ENCODE assay signal across 9 mouse cellular contexts in genomic region chr19:45007425-45008191, GRCm38 (mm10). TPM values are rescaled to one million over a fixed set of nuclear protein-coding genes. Genes with fewer than 3 reads are reported as not detected.
DNase-seq lines count a peak whose midpoint lies in the region; ATAC-seq and TF ChIP-seq lines count a peak whose summit lies in the region.
"Had no signal": no experiment of that assay in that cellular context is flagged by ENCODE, and none has a peak within 500 bp of the region (broad histone marks: within the 10 kb centered on the region; RNA-seq: fewer than 3 reads in every experiment).

No protein-coding gene starts in this region.

- H3K9me3 ChIP-seq in heart, embryonic 11.5 days (replicated peaks; ENCODE audit: control insufficient read depth, low read length) = no peaks in the 10 kb centered on the region
- no peaks in the 10 kb centered on the region for H3K9me3 ChIP-seq in embryonic facial prominence, embryonic 10.5 days
- H3K9me3 ChIP-seq in midbrain, embryonic 13.5 days = no peaks in the 10 kb centered on the region

- H3K4me3 ChIP-seq in heart, embryonic 11.5 days (ENCODE audit: low read depth, low read length) = peak overlapping the region; percentile 98
- H3K4me3 ChIP-seq in embryonic facial prominence, embryonic 10.5 days = peak overlapping the region; percentile 97
- peak overlapping the region; percentile 98; the same call in 1 of the 2 replicates for H3K4me3 ChIP-seq in kidney, adult 2 months (ENCODE audit: insufficient read depth, low read depth, low read length)
- peak overlapping the region; percentile 98 for H3K4me3 ChIP-seq in midbrain, embryonic 13.5 days (replicated peaks)

- ATAC-seq in heart, embryonic 11.5 days (replicated peaks; ENCODE audit: insufficient number of reproducible peaks, low FRiP score, low TSS enrichment) = no peak
- no peak for ATAC-seq in midbrain, embryonic 13.5 days
- ATAC-seq in granulocyte monocyte progenitor cell, adult 5-6 weeks (replicated peaks; ENCODE audit: poor library complexity, severe bottlenecking) = no peak

- TF ChIP-seq CTCF in kidney, adult 2 months (conservative IDR thresholded peaks at IDR 0.05; ENCODE audit: insufficient read depth, insufficient read length, low read depth, low read length) = no peak

- H3K4me1 ChIP-seq in heart, embryonic 11.5 days (ENCODE audit: control insufficient read depth, insufficient read depth, low read length) = peaks cover 13% of the 10 kb centered on the region
- peaks cover 32% of the 10 kb centered on the region for H3K4me1 ChIP-seq in embryonic facial prominence, embryonic 10.5 days
- H3K4me1 ChIP-seq in kidney, adult 2 months (ENCODE audit: control insufficient read depth, insufficient read depth, low read length) = peaks cover 19% of the 10 kb centered on the region
- peaks cover 39% of the 10 kb centered on the region for H3K4me1 ChIP-seq in midbrain, embryonic 13.5 days (replicated peaks)

- 87% methylated on average over 20 of the region's 20 CpGs for WGBS in heart, embryonic 11.5 days (ENCODE audit: insufficient replicate concordance)
- 91% methylated on average over 20 of the region's 20 CpGs for WGBS in embryonic facial prominence, embryonic 10.5 days
- 58% methylated on average over 20 of the region's 20 CpGs for WGBS in kidney, adult 2 months
- WGBS in midbrain, embryonic 13.5 days = 95% methylated on average over 20 of the region's 20 CpGs

- peak overlapping the region; percentile 85 for H3K9ac ChIP-seq in heart, embryonic 11.5 days (ENCODE audit: low read depth, low read length)
- peak overlapping the region; percentile 82; the same call in 1 of the 2 replicates for H3K9ac ChIP-seq in midbrain, embryonic 13.5 days (replicated peaks)

- no peak overlapping the region for H3K27ac ChIP-seq in heart, embryonic 11.5 days (ENCODE audit: low read depth, low read length)
- peak overlapping the region; percentile 90 for H3K27ac ChIP-seq in embryonic facial prominence, embryonic 10.5 days (replicated peaks)
- no peak overlapping the region; the same call in 1 of the 2 replicates for H3K27ac ChIP-seq in kidney, adult 2 months (ENCODE audit: insufficient read depth, low read depth, low read length)
- no peak overlapping the region for H3K27ac ChIP-seq in midbrain, embryonic 13.5 days

- TF ChIP-seq POLR2A in kidney, adult 2 months (IDR thresholded peaks at IDR 0.05; ENCODE audit: low read depth, low read length) = no peak

- H3K27me3 ChIP-seq in heart, embryonic 11.5 days (ENCODE audit: control insufficient read depth, insufficient read depth, low read length) = no peaks in the 10 kb centered on the region
- H3K27me3 ChIP-seq in embryonic facial prominence, embryonic 10.5 days (replicated peaks; ENCODE audit: low read depth, poor library complexity, severe bottlenecking) = no peaks in the 10 kb centered on the region
- no peaks in the 10 kb centered on the region for H3K27me3 ChIP-seq in kidney, adult 2 months (replicated peaks; ENCODE audit: control insufficient read depth, insufficient read depth, low read length)
- no peaks in the 10 kb centered on the region for H3K27me3 ChIP-seq in midbrain, embryonic 13.5 days

- peaks cover 16% of the 10 kb centered on the region for H3K36me3 ChIP-seq in heart, embryonic 11.5 days (ENCODE audit: control insufficient read depth, insufficient read depth, low read length)
- peaks cover 76% of the 10 kb centered on the region for H3K36me3 ChIP-seq in embryonic facial prominence, embryonic 10.5 days (replicated peaks)
- H3K36me3 ChIP-seq in kidney, adult 2 months (ENCODE audit: control insufficient read depth, insufficient read depth, low read length) = no peaks in the 10 kb centered on the region
- H3K36me3 ChIP-seq in midbrain, embryonic 13.5 days = peaks cover 48% of the 10 kb centered on the region

- no peak for DNase-seq in heart, adult 18-20 months
- no peak for DNase-seq in embryonic facial prominence, embryonic 10.5 days (ENCODE audit: low spot score)
- DNase-seq in kidney, adult 2 months = peak; percentile 92
- no peak for DNase-seq in frontal cortex, adult 2 months (ENCODE audit: extremely low spot score in 1 of 2, low spot score in 1 of 2)
- no peak for DNase-seq in gastrocnemius, postnatal 25 days

- peak overlapping the region; percentile 94 for H3K4me2 ChIP-seq in heart, embryonic 11.5 days
- H3K4me2 ChIP-seq in midbrain, embryonic 13.5 days (replicated peaks) = peak overlapping the region; percentile 98

RNA-seq across cellular contexts. Expression of gene Mrpl43, which starts 1.4 kb away (rescaled TPM):
- polyA plus RNA-seq in heart, embryonic 11.5 days (2014; fragmentation: Nextera tagmentation; extraction: Ambion mirVana) = 63.0 and 64.3 TPM in 2 replicates
- 10 to 100 TPM; 54.3 to 58.2 TPM for total RNA-seq in heart, adult 18-20 months (2021)
- polyA plus RNA-seq in embryonic facial prominence, embryonic 10.5 days (2016; fragmentation: Nextera tagmentation; extraction: Ambion mirVana) = 70.6 and 74.8 TPM in 2 replicates
- polyA plus RNA-seq in kidney, adult 2 months (2012; rRNA removed) = 86.5 and 87.9 TPM in 2 replicates
- 91.3 and 91.5 TPM in 2 replicates for polyA plus RNA-seq in midbrain, embryonic 13.5 days (2015; fragmentation: Nextera tagmentation; extraction: Ambion mirVana)
- 73.3 and 80.2 TPM in 2 replicates for polyA plus RNA-seq in frontal cortex, adult 2 months (2012; rRNA removed)
- total RNA-seq in gastrocnemius, postnatal 25 days (2021) = 10 to 100 TPM; 32.8 to 36.4 TPM
- total RNA-seq in granulocyte monocyte progenitor cell, adult 5-6 weeks (2014; fragmentation: Nextera tagmentation) = 41.8 and 53.7 TPM in 2 replicates
- 35.5 and 37.9 TPM in 2 replicates for total RNA-seq in granulocyte monocyte progenitor cell, adult 5-6 weeks (2017)

RNA-seq across cellular contexts. Expression of gene Twnk, which starts 2.1 kb away (rescaled TPM):
- polyA plus RNA-seq in heart, embryonic 11.5 days (2014; fragmentation: Nextera tagmentation; extraction: Ambion mirVana) = 14.2 and 14.8 TPM in 2 replicates
- total RNA-seq in heart, adult 18-20 months (2021) = 10 to 100 TPM; 32.5 to 32.8 TPM
- polyA plus RNA-seq in embryonic facial prominence, embryonic 10.5 days (2016; fragmentation: Nextera tagmentation; extraction: Ambion mirVana) = 40.9 and 41.8 TPM in 2 replicates
- 14.8 and 15.0 TPM in 2 replicates for polyA plus RNA-seq in kidney, adult 2 months (2012; rRNA removed)
- polyA plus RNA-seq in midbrain, embryonic 13.5 days (2015; fragmentation: Nextera tagmentation; extraction: Ambion mirVana) = 19.2 and 20.0 TPM in 2 replicates
- polyA plus RNA-seq in frontal cortex, adult 2 months (2012; rRNA removed) = 10.2 and 11.3 TPM in 2 replicates
- total RNA-seq in gastrocnemius, postnatal 25 days (2021) = 10 to 100 TPM; 16.2 to 16.6 TPM
- total RNA-seq in granulocyte monocyte progenitor cell, adult 5-6 weeks (2014; fragmentation: Nextera tagmentation) = 27.9 and 30.2 TPM in 2 replicates
- total RNA-seq in granulocyte monocyte progenitor cell, adult 5-6 weeks (2017) = 20.1 and 23.0 TPM in 2 replicates

RNA-seq across cellular contexts. Expression of gene Lzts2, which starts 6.6 kb away (rescaled TPM):
- polyA plus RNA-seq in heart, embryonic 11.5 days (2014; fragmentation: Nextera tagmentation; extraction: Ambion mirVana) = 35.3 and 38.4 TPM in 2 replicates
- total RNA-seq in heart, adult 18-20 months (2021) = 10 to 100 TPM; 55.3 to 58.9 TPM
- polyA plus RNA-seq in embryonic facial prominence, embryonic 10.5 days (2016; fragmentation: Nextera tagmentation; extraction: Ambion mirVana) = 69.8 and 75.0 TPM in 2 replicates
- polyA plus RNA-seq in kidney, adult 2 months (2012; rRNA removed) = 54.7 and 74.3 TPM in 2 replicates
- polyA plus RNA-seq in midbrain, embryonic 13.5 days (2015; fragmentation: Nextera tagmentation; extraction: Ambion mirVana) = 24.6 and 30.9 TPM in 2 replicates
- 34.7 and 37.1 TPM in 2 replicates for polyA plus RNA-seq in frontal cortex, adult 2 months (2012; rRNA removed)
- total RNA-seq in gastrocnemius, postnatal 25 days (2021) = 10 to 100 TPM; 19.2 to 22.9 TPM
- total RNA-seq in granulocyte monocyte progenitor cell, adult 5-6 weeks (2014; fragmentation: Nextera tagmentation) = 4.9 and 7.9 TPM in 2 replicates
- 6.9 and 9.9 TPM in 2 replicates for total RNA-seq in granulocyte monocyte progenitor cell, adult 5-6 weeks (2017)

RNA-seq across cellular contexts. Expression of gene Sema4g, which starts 18.7 kb away (rescaled TPM):
- 1.0 and 1.4 TPM in 2 replicates for polyA plus RNA-seq in heart, embryonic 11.5 days (2014; fragmentation: Nextera tagmentation; extraction: Ambion mirVana)
- under 1 TPM; 0.28 to 0.50 TPM for total RNA-seq in heart, adult 18-20 months (2021)
- polyA plus RNA-seq in embryonic facial prominence, embryonic 10.5 days (2016; fragmentation: Nextera tagmentation; extraction: Ambion mirVana) = 3.7 and 4.8 TPM in 2 replicates
- polyA plus RNA-seq in kidney, adult 2 months (2012; rRNA removed) = 92.2 and 119 TPM in 2 replicates
- 13.4 and 15.7 TPM in 2 replicates for polyA plus RNA-seq in midbrain, embryonic 13.5 days (2015; fragmentation: Nextera tagmentation; extraction: Ambion mirVana)
- polyA plus RNA-seq in frontal cortex, adult 2 months (2012; rRNA removed) = 52.4 and 53.9 TPM in 2 replicates
- total RNA-seq in gastrocnemius, postnatal 25 days (2021) = under 1 TPM; 0.19 to 0.33 TPM
- total RNA-seq in granulocyte monocyte progenitor cell, adult 5-6 weeks (2014; fragmentation: Nextera tagmentation) = 0.43 TPM in 1 of 2 replicates, not detected in the other
- not detected in 2 replicates for total RNA-seq in granulocyte monocyte progenitor cell, adult 5-6 weeks (2017)

RNA-seq across cellular contexts. Expression of gene Pdzd7, which starts 37.9 kb away (rescaled TPM):
- polyA plus RNA-seq in heart, embryonic 11.5 days (2014; fragmentation: Nextera tagmentation; extraction: Ambion mirVana) = 0.21 TPM in 1 of 2 replicates, not detected in the other
- not detected for total RNA-seq in heart, adult 18-20 months (2021)
- 0.27 and 0.65 TPM in 2 replicates for polyA plus RNA-seq in embryonic facial prominence, embryonic 10.5 days (2016; fragmentation: Nextera tagmentation; extraction: Ambion mirVana)
- 0.74 and 0.99 TPM in 2 replicates for polyA plus RNA-seq in kidney, adult 2 months (2012; rRNA removed)
- 1.3 and 1.8 TPM in 2 replicates for polyA plus RNA-seq in midbrain, embryonic 13.5 days (2015; fragmentation: Nextera tagmentation; extraction: Ambion mirVana)
- polyA plus RNA-seq in frontal cortex, adult 2 months (2012; rRNA removed) = 7.6 and 7.7 TPM in 2 replicates
- total RNA-seq in gastrocnemius, postnatal 25 days (2021) = 1 to 10 TPM; 5.4 to 5.9 TPM
- total RNA-seq in granulocyte monocyte progenitor cell, adult 5-6 weeks (2014; fragmentation: Nextera tagmentation) = 0.24 TPM in 1 of 2 replicates, not detected in the other
- not detected in 2 replicates for total RNA-seq in granulocyte monocyte progenitor cell, adult 5-6 weeks (2017)
- total RNA-seq: hematopoietic stem cell, adult 5-6 weeks had no signal
